Mouse (Mus musculus): Measurements from ENCODE around the gene Heg1. TPM values are rescaled to one million over a fixed set of nuclear protein-coding genes. Genes with fewer than 3 reads are reported as not detected.

Heg1 gene
- polyA plus RNA-seq, 1 experiment from 2014 or later = 19.9 TPM

DNA sequence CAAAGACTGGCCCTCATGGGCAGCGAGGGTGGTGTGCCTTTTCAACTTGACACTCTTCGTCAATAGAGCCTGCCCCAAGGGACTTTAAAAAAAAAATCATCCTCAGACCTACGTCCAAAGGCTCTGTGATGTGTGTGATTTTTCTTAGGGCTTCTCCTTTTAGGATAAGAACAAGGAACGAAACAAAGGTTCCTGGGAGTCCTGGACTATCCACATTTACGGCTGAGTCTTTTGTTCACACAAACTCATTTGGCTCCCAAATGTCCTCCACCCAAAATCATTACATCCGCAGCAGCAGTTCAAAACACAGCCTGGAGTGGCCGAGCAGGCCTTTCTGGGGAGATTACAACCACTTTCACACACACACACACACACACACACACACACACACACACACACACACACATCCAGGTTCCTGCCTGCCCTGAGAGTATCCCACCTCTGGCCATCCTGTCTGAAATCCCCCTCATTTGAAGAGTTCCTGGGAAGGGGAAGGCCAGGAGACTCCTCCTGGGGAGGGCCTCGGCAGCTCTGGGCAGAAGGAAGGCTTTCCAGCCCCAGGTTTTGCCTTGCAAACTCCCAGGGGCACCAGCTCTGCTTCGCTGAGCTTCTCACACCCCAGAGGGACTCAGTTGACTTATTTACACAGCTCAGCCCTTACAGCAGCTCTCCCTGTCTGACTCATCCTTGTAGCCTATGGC lies 13.6 kb downstream of the Heg1 start:
- Histone ChIP-seq H3K4me2 (replicated peaks) (no peak overlapping the region), H3K4me3 (no peak overlapping the region), H3K9ac (0 out of 2 replicates have a peak overlapping the region, but pooled peaks have one; percentile 3), H3K27me3 (replicated peaks) (no peaks in the 10 kb centered on the region), H3K36me3 (0 out of 2 replicates have a peak, but pooled peaks cover 3% of the 10 kb centered on the region), H3K9me3 (no peaks in the 10 kb centered on the region), H3K4me1 (peaks cover 39% of the 10 kb centered on the region), H3K27ac (no peak overlapping the region)
- no peak for ATAC-seq (ENCODE audit: low FRiP score, low read depth)
- 25% methylated on average over 9 of the region's 9 CpGs for WGBS

DNA sequence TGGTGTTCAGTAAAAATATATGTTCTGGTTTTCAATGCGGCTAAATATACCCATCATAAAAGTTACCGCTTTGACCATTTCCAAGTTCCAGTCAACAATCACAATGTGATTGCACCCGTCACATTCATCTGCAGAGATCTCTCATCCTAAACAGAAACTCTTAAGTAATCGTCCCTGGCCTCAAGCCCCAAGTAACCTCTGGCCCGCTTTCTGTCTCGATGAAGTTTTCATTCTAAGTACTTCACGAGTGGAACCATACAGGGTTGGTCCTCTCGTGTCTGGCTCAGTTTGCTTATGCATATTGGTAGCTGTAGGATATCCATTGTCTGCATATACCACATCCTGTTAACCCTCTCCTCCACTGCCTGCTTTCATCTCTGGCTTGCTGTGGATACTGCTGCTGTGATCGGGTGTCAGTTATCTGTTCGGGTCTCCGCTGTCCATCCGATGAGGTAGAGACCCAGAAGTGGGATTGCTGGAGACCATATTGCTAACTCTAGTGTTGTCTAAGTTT lies 14.2 kb downstream of the Heg1 start:
- Histone ChIP-seq H3K9ac (no peak overlapping the region), H3K9me3 (no peaks in the 10 kb centered on the region), H3K27ac (no peak overlapping the region), H3K4me2 (replicated peaks) (no peak overlapping the region), H3K27me3 (replicated peaks) (no peaks in the 10 kb centered on the region), H3K4me3 (no peak overlapping the region), H3K4me1 (peaks cover 38% of the 10 kb centered on the region), H3K36me3 (0 out of 2 replicates have a peak, but pooled peaks cover 3% of the 10 kb centered on the region)
- no peak for ATAC-seq (ENCODE audit: low FRiP score, low read depth)
- 74% methylated on average over 12 of the region's 12 CpGs for WGBS

DNA sequence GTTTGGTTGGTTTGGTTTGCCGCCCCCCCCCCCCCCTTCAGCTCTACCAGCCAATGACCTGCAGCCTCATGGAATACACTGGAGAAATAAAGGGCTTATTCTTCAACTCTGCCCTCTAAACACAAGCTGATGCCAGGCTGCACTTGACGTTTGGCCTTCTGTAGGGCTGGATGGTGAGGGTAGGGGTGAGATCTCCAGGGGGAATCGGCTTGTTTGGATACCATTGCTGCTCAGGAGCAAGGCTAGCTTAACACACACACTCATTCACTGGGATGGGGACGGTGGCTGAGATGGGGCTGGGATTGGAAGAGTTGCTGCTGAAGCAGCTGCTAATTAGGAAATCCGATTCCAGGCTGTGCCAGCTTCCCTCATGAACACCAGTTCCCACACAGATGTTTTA lies 16.4 kb downstream of the Heg1 start:
- no peak overlapping the region for H3K27ac ChIP-seq
- peaks cover 47% of the 10 kb centered on the region for H3K4me1 ChIP-seq
- H3K27me3 ChIP-seq (replicated peaks) = no peaks in the 10 kb centered on the region
- no peak overlapping the region for H3K4me2 ChIP-seq (replicated peaks)
- H3K9me3 ChIP-seq = no peaks in the 10 kb centered on the region
- no peak for ATAC-seq (ENCODE audit: low FRiP score, low read depth)
- WGBS = 69% methylated on average over 5 of the region's 5 CpGs
- H3K9ac ChIP-seq = no peak overlapping the region
- H3K36me3 ChIP-seq = no peaks in the 10 kb centered on the region
- no peak overlapping the region for H3K4me3 ChIP-seq

DNA sequence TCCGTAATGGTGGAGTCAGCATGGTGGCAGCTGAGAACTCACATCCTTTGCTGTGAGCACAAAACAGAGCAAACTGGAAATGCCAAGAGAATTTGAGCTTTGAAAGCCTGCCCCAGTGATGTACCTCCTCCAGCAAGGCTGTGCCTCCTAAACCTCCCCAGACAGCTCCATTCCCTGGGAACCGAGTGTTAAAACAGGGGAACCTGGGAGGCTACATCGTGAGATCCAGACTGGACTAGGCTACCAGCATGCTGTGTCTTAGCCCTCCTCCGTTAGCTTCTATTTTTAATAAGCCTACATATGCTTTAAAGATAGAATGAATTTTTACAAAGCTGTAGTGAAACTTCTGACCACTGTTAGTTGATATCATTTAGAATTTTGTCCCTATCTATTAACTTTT lies 17.7 kb downstream of the Heg1 start:
- H3K36me3 ChIP-seq = no peaks in the 10 kb centered on the region
- 91% methylated on average over 4 of the region's 4 CpGs for WGBS
- no peak for ATAC-seq (ENCODE audit: low FRiP score, low read depth)
- H3K9me3 ChIP-seq = no peaks in the 10 kb centered on the region
- H3K27me3 ChIP-seq (replicated peaks) = no peaks in the 10 kb centered on the region
- no peak overlapping the region for H3K4me3 ChIP-seq
- H3K27ac ChIP-seq = no peak overlapping the region
- no peak overlapping the region for H3K4me2 ChIP-seq (replicated peaks)
- peaks cover 38% of the 10 kb centered on the region for H3K4me1 ChIP-seq
- no peak overlapping the region for H3K9ac ChIP-seq

DNA sequence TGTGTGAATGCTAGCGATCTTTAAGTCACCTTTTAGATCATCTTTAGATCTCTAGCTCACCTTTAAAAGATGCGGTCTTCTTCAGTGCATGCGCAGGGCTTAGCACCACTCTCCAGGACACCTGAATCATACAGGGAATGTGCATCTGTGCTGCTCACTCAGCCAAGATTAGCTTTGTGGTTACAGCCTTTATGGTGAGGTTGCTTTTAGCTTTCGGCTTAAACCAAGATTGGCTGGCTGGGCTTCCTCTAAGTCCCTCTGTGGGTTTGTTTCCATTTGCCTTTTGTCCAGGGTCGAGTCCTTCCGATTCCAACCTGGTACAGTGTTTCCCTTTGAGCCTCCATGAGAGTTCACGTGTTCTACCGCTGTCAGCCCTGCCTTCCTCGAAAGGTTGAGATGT lies 20.1 kb downstream of the Heg1 start:
- Histone ChIP-seq H3K4me1 (peaks cover 19% of the 10 kb centered on the region; the same call in 1 of the 2 replicates), H3K9me3 (no peaks in the 10 kb centered on the region), H3K9ac (no peak overlapping the region), H3K4me3 (no peak overlapping the region), H3K27me3 (replicated peaks) (no peaks in the 10 kb centered on the region), H3K36me3 (peaks cover 2% of the 10 kb centered on the region; the same call in 1 of the 2 replicates), H3K4me2 (replicated peaks) (no peak overlapping the region), H3K27ac (no peak overlapping the region)
- no peak for ATAC-seq (ENCODE audit: low FRiP score, low read depth)
- 83% methylated on average over 9 of the region's 9 CpGs for WGBS

DNA sequence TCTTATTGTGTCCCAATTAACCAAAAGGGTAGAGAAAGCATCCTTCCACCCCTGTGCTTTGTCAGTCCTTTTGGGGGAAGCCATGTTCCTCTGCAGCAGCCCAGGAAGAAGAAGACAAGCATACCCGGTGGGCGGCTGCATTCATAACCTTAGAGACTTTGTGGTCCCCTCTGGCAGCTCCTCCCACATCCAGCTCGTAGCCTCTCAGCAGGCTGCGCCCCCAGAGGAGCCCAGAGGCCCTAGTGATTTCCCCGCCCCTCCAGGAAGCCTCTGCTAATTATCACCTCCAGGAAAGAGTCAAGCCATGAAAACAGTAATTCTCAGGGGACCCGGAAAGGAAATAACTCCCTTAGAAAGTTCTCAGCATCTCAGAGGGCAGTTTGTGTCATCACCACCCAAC lies 21.1 kb downstream of the Heg1 start:
- H3K9ac ChIP-seq = no peak overlapping the region
- 24% methylated on average over 6 of the region's 6 CpGs for WGBS

DNA sequence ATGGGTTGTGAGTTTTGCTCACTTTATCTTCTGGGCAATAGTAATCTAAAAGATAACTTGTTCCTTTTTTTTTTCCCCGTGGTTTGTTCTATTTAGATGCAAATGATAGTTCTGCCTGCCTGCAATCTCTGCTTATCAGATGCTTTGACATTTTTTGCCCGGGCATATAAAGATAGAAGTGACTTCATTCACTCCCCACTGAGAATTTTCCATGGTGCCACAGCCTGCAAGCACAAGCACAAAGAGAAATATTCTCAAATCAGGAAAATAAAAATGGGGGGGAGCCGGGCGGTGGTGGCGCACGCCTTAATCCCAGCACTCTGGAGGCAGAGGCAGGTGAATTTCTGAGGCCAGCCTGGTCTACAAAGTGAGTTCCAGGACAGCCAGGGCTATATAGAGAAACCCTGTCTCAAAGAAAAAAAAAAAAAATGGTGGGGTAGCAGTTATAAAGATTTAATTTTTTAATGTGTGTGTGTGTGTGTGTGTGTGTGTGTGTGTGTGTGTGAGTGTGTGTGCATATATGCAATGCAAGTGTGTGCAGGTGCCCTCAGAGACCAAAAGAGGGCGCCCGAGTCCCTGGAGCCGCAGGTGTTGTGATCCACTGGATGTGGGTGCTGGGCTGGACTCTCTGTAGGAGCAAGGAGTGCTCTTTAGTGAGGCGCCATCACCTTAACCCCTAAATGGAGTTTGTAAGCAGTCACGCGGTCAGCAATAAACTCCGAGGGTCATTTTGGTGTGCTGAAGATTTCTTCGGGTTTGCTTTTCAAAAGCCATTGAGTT lies 22.1 kb downstream of the Heg1 start:
- Histone ChIP-seq H3K27ac (no peak overlapping the region), H3K4me1 (peaks cover 14% of the 10 kb centered on the region; the same call in 1 of the 2 replicates), H3K36me3 (peaks cover 11% of the 10 kb centered on the region), H3K4me3 (no peak overlapping the region), H3K9ac (no peak overlapping the region), H3K4me2 (replicated peaks) (no peak overlapping the region), H3K9me3 (no peaks in the 10 kb centered on the region), H3K27me3 (replicated peaks) (no peaks in the 10 kb centered on the region)
- ATAC-seq (ENCODE audit: low FRiP score, low read depth) = no peak
- 93% methylated on average over 14 of the region's 14 CpGs for WGBS

More for the DNA sequence above, 21.1 kb downstream of the Heg1 start:
- ATAC-seq (ENCODE audit: low FRiP score, low read depth) = no peak
- Histone ChIP-seq H3K36me3 (peaks cover 2% of the 10 kb centered on the region), H3K27me3 (replicated peaks) (no peaks in the 10 kb centered on the region), H3K9me3 (no peaks in the 10 kb centered on the region), H3K4me2 (replicated peaks) (no peak overlapping the region), H3K4me1 (peaks cover 18% of the 10 kb centered on the region; the same call in 1 of the 2 replicates), H3K4me3 (no peak overlapping the region), H3K27ac (no peak overlapping the region)

DNA sequence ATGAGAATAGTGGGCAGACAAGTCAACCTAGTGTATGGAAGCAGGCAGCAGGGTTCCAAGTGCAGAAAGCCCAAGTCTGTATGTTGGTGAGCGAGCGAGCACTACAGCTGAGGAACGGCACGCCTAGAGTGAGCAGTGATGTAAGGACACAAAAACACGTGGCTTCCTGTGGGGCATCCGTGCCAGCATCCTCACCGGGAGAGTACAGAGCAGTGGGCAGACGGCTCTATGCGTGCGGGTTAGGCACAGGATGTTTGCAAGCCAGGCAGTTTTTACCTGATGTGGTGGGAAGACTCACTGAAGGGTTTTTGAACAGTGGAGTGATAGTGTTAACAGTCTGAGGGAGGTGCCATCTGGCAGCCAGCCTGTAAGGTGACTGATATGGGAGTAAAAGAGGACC lies 23.9 kb downstream of the Heg1 start:
- no peak overlapping the region for H3K27ac ChIP-seq
- no peak overlapping the region for H3K9ac ChIP-seq
- H3K9me3 ChIP-seq = no peaks in the 10 kb centered on the region
- no peaks in the 10 kb centered on the region for H3K27me3 ChIP-seq (replicated peaks)
- WGBS = 93% methylated on average over 10 of the region's 10 CpGs
- H3K36me3 ChIP-seq = peaks cover 20% of the 10 kb centered on the region
- no peak for ATAC-seq (ENCODE audit: low FRiP score, low read depth)
- no peak overlapping the region for H3K4me2 ChIP-seq (replicated peaks)
- peaks cover 14% of the 10 kb centered on the region; the same call in 1 of the 2 replicates for H3K4me1 ChIP-seq
- H3K4me3 ChIP-seq = no peak overlapping the region

DNA sequence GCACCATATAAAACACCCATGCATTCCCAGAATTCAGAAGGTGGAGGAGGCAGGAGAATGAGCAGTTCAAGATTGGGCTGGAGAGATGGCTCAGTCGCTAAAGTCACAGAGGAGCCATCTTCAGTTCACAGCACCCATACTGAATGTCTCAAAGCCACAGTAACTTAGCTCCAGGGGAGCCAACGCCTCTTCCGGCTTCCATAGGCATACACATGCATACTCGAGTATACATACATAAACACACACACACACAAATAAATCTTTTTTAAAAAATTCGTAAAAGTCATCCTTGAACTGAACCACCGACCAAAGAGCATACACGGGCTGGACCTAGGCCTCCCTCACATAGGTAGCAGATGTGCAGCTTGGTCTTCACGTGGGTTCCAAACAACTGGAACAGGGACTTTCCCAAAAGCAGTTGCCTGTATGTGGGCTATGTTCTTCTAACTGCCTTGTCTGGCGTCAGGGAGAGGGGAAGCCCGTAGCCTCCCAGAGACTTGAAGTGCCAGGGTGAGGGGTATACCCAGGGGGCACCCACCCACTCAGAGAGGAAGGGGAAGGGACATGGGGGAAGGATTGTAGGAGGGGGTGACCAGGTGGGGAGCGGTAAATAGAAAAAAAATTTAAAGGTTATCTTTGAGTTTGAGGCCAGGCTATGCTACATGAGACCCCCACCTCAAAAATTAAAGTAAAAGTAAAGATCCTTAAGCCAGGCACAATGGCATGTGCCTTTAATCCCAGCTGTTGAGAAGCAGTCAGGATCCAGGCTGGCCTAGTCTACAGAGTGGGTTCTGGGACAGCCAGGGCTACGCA lies 24.6 kb downstream of the Heg1 start:
- no peaks in the 10 kb centered on the region for H3K9me3 ChIP-seq
- peaks cover 9% of the 10 kb centered on the region; the same call in 1 of the 2 replicates for H3K4me1 ChIP-seq
- ATAC-seq (ENCODE audit: low FRiP score, low read depth) = no peak
- no peak overlapping the region for H3K27ac ChIP-seq
- no peaks in the 10 kb centered on the region for H3K27me3 ChIP-seq (replicated peaks)
- H3K36me3 ChIP-seq = peaks cover 20% of the 10 kb centered on the region
- H3K9ac ChIP-seq = no peak overlapping the region
- WGBS = 91% methylated on average over 12 of the region's 12 CpGs
- no peak overlapping the region for H3K4me2 ChIP-seq (replicated peaks)
- no peak overlapping the region for H3K4me3 ChIP-seq

DNA sequence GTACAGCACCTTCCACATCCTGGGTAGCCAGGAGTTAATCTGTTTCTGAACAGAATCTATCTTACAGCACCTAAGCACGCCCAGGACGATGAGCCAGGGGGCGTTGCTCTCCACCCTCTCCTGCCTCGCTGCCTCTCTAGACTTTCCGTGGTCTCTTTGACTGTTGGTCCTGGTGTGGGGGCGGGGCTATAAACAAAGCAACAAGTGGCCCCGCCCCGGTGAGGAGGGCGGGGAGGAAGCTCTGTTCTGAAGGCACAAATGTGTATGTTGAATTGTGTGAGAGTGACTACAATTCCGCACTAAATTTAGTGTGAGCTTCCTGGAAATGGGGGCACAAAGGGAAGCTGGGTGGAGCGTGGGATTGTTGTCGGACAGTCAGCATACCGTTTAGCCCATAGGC lies 30.1 kb downstream of the Heg1 start:
- Histone ChIP-seq H3K4me1 (no peaks in the 10 kb centered on the region), H3K9me3 (no peaks in the 10 kb centered on the region), H3K27me3 (replicated peaks) (no peaks in the 10 kb centered on the region), H3K4me2 (replicated peaks) (peak overlapping the region; percentile 35), H3K9ac (no peak overlapping the region), H3K27ac (no peak overlapping the region), H3K36me3 (peaks cover 28% of the 10 kb centered on the region), H3K4me3 (no peak overlapping the region)
- ATAC-seq (ENCODE audit: low FRiP score, low read depth) = no peak
- WGBS = 16% methylated on average over 13 of the region's 13 CpGs

DNA sequence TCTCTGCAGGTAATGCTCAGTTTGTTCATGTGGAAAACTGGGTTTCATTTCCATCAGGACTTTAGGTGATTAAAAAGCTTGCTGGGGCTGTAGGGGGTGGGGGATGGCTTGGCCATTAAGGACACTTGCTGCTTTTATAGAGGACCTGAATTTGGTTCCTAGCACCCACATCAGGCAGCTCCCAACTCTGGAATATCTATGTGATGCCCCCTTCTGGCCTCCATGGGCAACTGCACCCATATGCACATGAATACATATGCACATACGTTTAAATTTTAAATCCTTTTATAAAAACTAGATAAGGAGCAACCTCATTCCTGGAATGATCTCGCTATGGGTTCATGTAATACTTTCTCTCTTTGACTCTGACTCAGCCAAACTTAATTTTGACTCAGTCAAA lies 39.1 kb downstream of the Heg1 start:
- H3K36me3 ChIP-seq = peaks cover 53% of the 10 kb centered on the region
- no peak overlapping the region for H3K4me2 ChIP-seq (replicated peaks)
- H3K27ac ChIP-seq = no peak overlapping the region
- 0 out of 2 replicates have a peak, but pooled peaks cover 5% of the 10 kb centered on the region for H3K9me3 ChIP-seq
- H3K9ac ChIP-seq = no peak overlapping the region
- H3K27me3 ChIP-seq (replicated peaks) = no peaks in the 10 kb centered on the region
- H3K4me1 ChIP-seq = no peaks in the 10 kb centered on the region
- no peak for ATAC-seq (ENCODE audit: low FRiP score, low read depth)
- no peak overlapping the region for H3K4me3 ChIP-seq
- 96% methylated on average over 2 of the region's 2 CpGs for WGBS

DNA sequence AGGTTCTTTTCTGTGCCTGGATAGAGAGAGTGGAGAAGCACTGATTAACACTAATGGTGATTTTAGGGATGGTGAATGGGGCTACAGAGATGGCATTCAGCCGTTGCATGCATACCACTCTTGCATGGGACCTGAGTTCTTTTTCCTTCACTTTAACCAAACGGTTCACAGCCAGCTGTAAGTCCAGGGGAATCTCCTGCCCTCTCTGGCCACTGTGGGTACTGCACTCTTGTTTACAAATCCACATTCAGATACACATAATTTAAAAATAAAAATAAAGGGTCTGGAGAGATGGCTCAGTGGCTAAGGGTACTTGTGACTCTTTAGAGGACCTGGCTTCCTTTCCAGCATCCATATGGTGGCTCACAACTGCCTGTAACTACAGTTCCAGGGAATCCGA lies 39.8 kb downstream of the Heg1 start:
- Histone ChIP-seq H3K36me3 (peaks cover 51% of the 10 kb centered on the region), H3K4me3 (no peak overlapping the region), H3K27ac (no peak overlapping the region), H3K4me1 (no peaks in the 10 kb centered on the region), H3K27me3 (replicated peaks) (no peaks in the 10 kb centered on the region), H3K4me2 (replicated peaks) (no peak overlapping the region), H3K9me3 (0 out of 2 replicates have a peak, but pooled peaks cover 5% of the 10 kb centered on the region), H3K9ac (no peak overlapping the region)
- no peak for ATAC-seq (ENCODE audit: low FRiP score, low read depth)
- WGBS = 98% methylated on average over 3 of the region's 3 CpGs
